In genomic region chr19:14656022-14656388, GRCm38 (mm10) we compare ENCODE assay signal across 15 mouse cellular contexts.
"Had no signal": no experiment of that assay in that cellular context is flagged by ENCODE, and none has a peak within 500 bp of the region (broad histone marks: within the 10 kb centered on the region; RNA-seq: fewer than 3 reads in every experiment).

No protein-coding gene starts in this region.

- H3K36me3 ChIP-seq: limb, embryonic 12.5 days; liver, embryonic 13.5 days; lung, embryonic 15.5 days; midbrain, embryonic 13.5 days had no signal

- H3K4me1 ChIP-seq: limb, embryonic 12.5 days; lung, embryonic 15.5 days had no signal

- DNase-seq: kidney, adult 9 months; kidney, postnatal 36 days; layer of hippocampus, adult 9-11 months; layer of hippocampus, postnatal 36 days; liver; liver, embryonic 13.5 days; liver, postnatal 0 days; lung, postnatal 14 days; right cerebral cortex, postnatal 14 days; thymus, postnatal 4 days had no signal

- H3K4me3 ChIP-seq: limb, embryonic 12.5 days; liver, embryonic 13.5 days; lung, embryonic 15.5 days; midbrain, embryonic 13.5 days had no signal

- H3K4me2 ChIP-seq: limb, embryonic 12.5 days; liver, embryonic 13.5 days; lung, embryonic 15.5 days; midbrain, embryonic 13.5 days had no signal

- ATAC-seq: liver, postnatal 0 days; midbrain, embryonic 13.5 days had no signal

- H3K27me3 ChIP-seq: limb, embryonic 12.5 days; liver, embryonic 13.5 days; lung, embryonic 15.5 days; midbrain, embryonic 13.5 days had no signal

- H3K9ac ChIP-seq: limb, embryonic 12.5 days; liver, embryonic 13.5 days; liver, postnatal 0 days; lung, embryonic 15.5 days; midbrain, embryonic 13.5 days had no signal

- H3K9me3 ChIP-seq: limb, embryonic 12.5 days; liver, embryonic 13.5 days; lung, embryonic 15.5 days; midbrain, embryonic 13.5 days had no signal

- H3K27ac ChIP-seq: kidney, postnatal 0 days; limb, embryonic 12.5 days; liver, embryonic 13.5 days; lung, embryonic 15.5 days; midbrain, embryonic 13.5 days; stomach, postnatal 0 days had no signal
